Mouse (Mus musculus) midbrain, embryonic 11.5 days (tissue): Measurements from ENCODE around the gene Fam84a. TPM values are rescaled to one million over a fixed set of nuclear protein-coding genes. Genes with fewer than 3 reads are reported as not detected.

Experiments used
- ATAC-seq: fragments of 200-750 bp; cut with Nextera tagmentation; 2 replicates; pipeline ENCODE4 v1.8.0; 2017; ENCODE audit warnings: moderate TSS enrichment, moderate library complexity; ENCODE audit not compliant: low FRiP score
- DNase-seq: peaks from one replicate; pipeline ENCODE4 v3.0.0; 2015; ENCODE audit warnings: low spot score; ENCODE audit errors: missing footprints
- H3K27ac ChIP-seq: fragments of 300-500 bp; sonication (generic); 2 replicates; pipeline ENCODE4 v1.5.1; 2014; ENCODE audit warnings: low read depth, low read length
- H3K27me3 ChIP-seq: fragments of 300-500 bp; sonication (generic); 2 replicates; pipeline ENCODE4 v1.6.1; 2014; ENCODE audit warnings: mild to moderate bottlenecking, low read length, moderate library complexity, mixed read lengths; ENCODE audit not compliant: control insufficient read depth, insufficient read depth
- H3K36me3 ChIP-seq: fragments of 300-500 bp; sonication (generic); 2 replicates; pipeline ENCODE4 v1.6.1; 2014; ENCODE audit warnings: mild to moderate bottlenecking, low read length, moderate library complexity, mixed read lengths; ENCODE audit not compliant: control insufficient read depth, insufficient read depth
- H3K4me1 ChIP-seq: fragments of 300-500 bp; sonication (generic); 2 replicates; pipeline ENCODE4 v1.6.1; 2014; ENCODE audit warnings: low read length; ENCODE audit not compliant: control insufficient read depth, insufficient read depth
- H3K4me2 ChIP-seq: fragments of 300-500 bp; sonication (generic); 2 replicates; pipeline ENCODE4 v1.6.1; 2014; ENCODE audit warnings: mild to moderate bottlenecking, moderate library complexity
- H3K4me3 ChIP-seq: fragments of 300-500 bp; sonication (generic); 2 replicates; pipeline ENCODE4 v1.5.1; 2014; ENCODE audit warnings: low read depth, low read length
- H3K9ac ChIP-seq: fragments of 300-500 bp; sonication (generic); 2 replicates; pipeline ENCODE4 v1.6.1; 2014; ENCODE audit warnings: low read length
- H3K9me3 ChIP-seq: fragments of 300-500 bp; sonication (generic); 2 replicates; pipeline ENCODE4 v1.6.1; 2016; ENCODE audit warnings: low read length; ENCODE audit not compliant: control insufficient read depth
- WGBS: fragments of 180-500 bp; shearing (Covaris S2); extraction: QIAGEN DNeasy Blood & Tissue Kit; methylation state at CpG from one replicate; pipeline ENCODE4 v1.1.7; 2014; 5-methylcytosine and 5-hydroxymethylcytosine counted together
- polyA plus RNA-seq: library from polyadenylated mRNA; unstranded; fragments of >200 nt; fragmentation: Nextera tagmentation; extraction: Ambion mirVana; gene quantifications from 2 replicates; pipeline ENCODE4 v1.2.1, GENCODE M21; 2014

The Fam84a gene
- polyA plus RNA-seq, 1 experiment from 2014 or later, result 28.3 TPM

GRCm38 (mm10) chr12:14149022-14149842 is 2.6 kb downstream of the Fam84a start:
- peak overlapping the region; percentile 83 for H3K4me2 ChIP-seq
- ATAC-seq, result no peak
- no peak overlapping the region for H3K27ac ChIP-seq
- 8% methylated on average over 27 of the region's 27 CpGs for WGBS
- H3K4me3 ChIP-seq, result peak overlapping the region; percentile 48
- peak overlapping the region; percentile 67 for H3K9ac ChIP-seq
- no peaks in the 10 kb centered on the region for H3K9me3 ChIP-seq
- no peaks in the 10 kb centered on the region for H3K36me3 ChIP-seq
- H3K4me1 ChIP-seq, result peaks cover 10% of the 10 kb centered on the region
- DNase-seq, result peak; percentile 96
- H3K27me3 ChIP-seq, result peaks cover 17% of the 10 kb centered on the region

DNA sequence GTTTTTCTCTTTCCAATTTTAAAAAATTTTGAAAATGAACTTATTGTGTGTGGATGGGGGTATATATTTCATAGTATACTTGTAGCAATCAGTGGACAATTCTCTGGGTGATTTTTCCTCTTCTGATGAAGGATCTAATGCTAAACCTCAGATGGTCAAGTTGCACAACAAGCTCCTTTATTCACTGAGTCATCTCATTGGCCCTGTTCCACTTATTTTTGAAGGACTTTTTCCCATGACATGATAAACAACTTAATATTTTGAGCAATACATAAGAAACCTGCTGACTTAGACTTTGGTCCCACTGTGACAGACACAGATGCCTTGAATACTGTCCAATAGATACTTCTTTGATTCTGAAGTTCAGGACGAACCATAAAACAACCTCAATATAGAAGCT is 14.8 kb downstream of the Fam84a start:
- ATAC-seq, result no peak

DNA sequence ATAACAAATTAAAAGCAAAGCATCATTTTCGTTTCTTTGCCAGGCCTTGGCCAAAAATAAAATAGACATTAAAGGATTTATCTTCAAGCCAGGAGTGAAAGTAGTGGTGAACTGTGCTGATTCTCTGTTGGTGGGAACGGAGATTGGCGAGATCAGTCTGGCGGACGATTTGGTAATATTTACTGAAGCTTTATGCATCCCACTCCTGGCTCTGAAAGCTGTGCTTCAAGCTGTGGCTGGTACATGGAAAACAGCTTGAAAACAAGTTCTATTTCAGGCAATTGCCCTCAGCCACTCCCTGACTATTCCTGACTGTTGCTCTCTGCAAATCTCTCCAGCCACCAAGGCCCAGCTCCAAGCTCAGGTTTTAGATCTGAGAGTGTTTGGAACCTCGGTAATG is 37.1 kb downstream of the Fam84a start:
- no peak for ATAC-seq
- Histone ChIP-seq H3K9ac (no peak overlapping the region), H3K36me3 (no peaks in the 10 kb centered on the region), H3K4me2 (no peak overlapping the region), H3K4me3 (no peak overlapping the region), H3K27ac (no peak overlapping the region), H3K4me1 (no peaks in the 10 kb centered on the region), H3K9me3 (no peaks in the 10 kb centered on the region), H3K27me3 (no peaks in the 10 kb centered on the region)
- 90% methylated on average over 6 of the region's 6 CpGs for WGBS
- no peak for DNase-seq

More for the DNA sequence above, 14.8 kb downstream of the Fam84a start:
- 96% methylated on average over 1 of the region's 1 CpGs for WGBS
- H3K36me3 ChIP-seq, result no peaks in the 10 kb centered on the region
- H3K27ac ChIP-seq, result no peak overlapping the region
- H3K9me3 ChIP-seq, result no peaks in the 10 kb centered on the region
- no peaks in the 10 kb centered on the region for H3K4me1 ChIP-seq
- no peaks in the 10 kb centered on the region for H3K27me3 ChIP-seq
- no peak overlapping the region for H3K4me2 ChIP-seq
- no peak overlapping the region for H3K9ac ChIP-seq
- no peak overlapping the region for H3K4me3 ChIP-seq
- no peak for DNase-seq

GRCm38 (mm10) chr12:14096944-14097343 is 54.9 kb downstream of the Fam84a start:
- Histone ChIP-seq H3K27me3 (no peaks in the 10 kb centered on the region), H3K4me3 (no peak overlapping the region), H3K36me3 (no peaks in the 10 kb centered on the region), H3K9me3 (no peaks in the 10 kb centered on the region), H3K9ac (no peak overlapping the region), H3K4me2 (no peak overlapping the region), H3K27ac (no peak overlapping the region), H3K4me1 (no peaks in the 10 kb centered on the region)
- DNase-seq, result no peak
- ATAC-seq, result no peak
